Mouse (Mus musculus) layer of hippocampus, adult 2 months (tissue): Measurements from ENCODE around the gene Zfp386. TPM values are rescaled to one million over a fixed set of nuclear protein-coding genes. Genes with fewer than 3 reads are reported as not detected.

Experiments used
- DNase-seq, 2 experiments: peaks; one replicate each; pipeline ENCODE4 v3.0.0; 2022; ENCODE audit warnings: low spot score in 2 of 2
- H3K27ac ChIP-seq: fragments of 200-600 bp; 2 replicates; pipeline ENCODE4 v1.8.1; 2022
- H3K4me3 ChIP-seq: fragments of 200-600 bp; 2 replicates; pipeline ENCODE4 v1.8.1; 2022; ENCODE audit warnings: mild to moderate bottlenecking
- CTCF ChIP-seq: fragments of 200-600 bp; conservative IDR thresholded peaks from 2 replicates; pipeline ENCODE4 v1.8.1; 2022; ENCODE audit warnings: antibody characterized with exemption, mild to moderate bottlenecking, moderate library complexity
- total RNA-seq, 2 experiments: library from RNA; stranded (reverse); gene quantifications; 2 replicates each; pipeline ENCODE4 v1.2.3; 2021

Zfp386 gene
- total RNA-seq, 2 experiments from 2014 or later = 38.0 to 38.3 TPM

DNA sequence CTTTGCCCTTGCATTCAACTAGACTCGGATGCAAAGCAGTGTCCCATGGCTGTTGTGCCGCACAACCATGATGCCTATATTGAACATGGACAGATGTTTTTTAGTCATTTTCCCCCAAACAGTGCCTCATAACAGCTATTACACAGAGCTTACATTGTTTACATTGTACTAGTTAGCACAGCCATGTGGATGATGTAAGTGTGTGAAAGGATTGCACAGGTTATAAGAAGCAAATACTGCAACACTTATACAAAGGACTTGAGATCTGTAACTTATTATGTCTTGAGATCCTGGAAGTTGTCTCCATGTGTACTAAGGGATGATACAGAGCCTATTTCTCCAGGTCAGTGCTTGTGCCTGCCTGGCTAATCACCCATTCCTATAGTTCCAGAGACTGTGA lies 54.4 kb downstream of the Zfp386 start:
- no peak for DNase-seq
- H3K4me3 ChIP-seq = no peak overlapping the region
- no peak for TF ChIP-seq CTCF
- H3K27ac ChIP-seq = no peak overlapping the region

DNA sequence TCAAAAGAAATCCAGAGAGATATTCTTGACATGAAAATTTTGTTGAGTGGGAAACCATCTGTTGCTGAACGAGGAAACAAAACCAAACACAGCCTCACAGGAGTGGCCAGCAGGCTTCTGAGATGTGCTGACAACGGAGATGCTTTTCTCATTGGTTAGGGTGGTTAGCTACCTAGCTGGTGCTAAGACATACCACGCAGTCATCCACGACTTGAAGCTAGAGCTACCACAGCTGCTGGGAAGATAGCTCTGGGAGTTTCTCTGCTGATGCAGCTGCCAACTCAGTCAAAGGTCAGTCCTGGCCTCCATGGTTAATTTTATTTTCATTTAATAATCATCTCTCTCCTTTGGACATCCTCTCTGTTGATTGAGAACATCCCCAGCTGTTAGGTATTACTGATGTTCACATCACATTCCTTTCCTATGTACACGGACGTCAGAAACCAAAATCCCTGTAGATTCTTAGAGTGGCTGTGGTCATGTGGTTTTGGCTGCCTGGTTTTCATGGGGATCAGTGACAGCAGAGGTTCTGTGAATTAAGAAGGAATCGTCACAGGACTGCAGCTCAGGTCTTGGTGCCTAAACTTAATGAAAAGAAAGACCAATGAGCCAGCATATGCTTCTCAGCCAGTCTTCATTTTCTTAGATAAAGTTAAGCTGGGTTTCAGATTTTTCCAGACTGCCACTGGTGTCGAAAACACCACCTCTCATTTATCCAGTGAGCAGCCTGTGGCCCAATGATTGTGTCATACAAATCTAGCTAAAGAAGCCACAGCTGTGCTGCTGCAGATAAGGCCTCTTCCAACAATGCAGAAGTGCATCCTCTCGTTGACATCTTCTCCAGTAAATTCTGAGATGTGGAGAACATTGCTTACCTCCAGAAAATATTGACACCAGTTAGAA lies 62.2 kb downstream of the Zfp386 start:
- Histone ChIP-seq H3K27ac (no peak overlapping the region), H3K4me3 (no peak overlapping the region)
- no peak for TF ChIP-seq CTCF
- DNase-seq = no peak

DNA sequence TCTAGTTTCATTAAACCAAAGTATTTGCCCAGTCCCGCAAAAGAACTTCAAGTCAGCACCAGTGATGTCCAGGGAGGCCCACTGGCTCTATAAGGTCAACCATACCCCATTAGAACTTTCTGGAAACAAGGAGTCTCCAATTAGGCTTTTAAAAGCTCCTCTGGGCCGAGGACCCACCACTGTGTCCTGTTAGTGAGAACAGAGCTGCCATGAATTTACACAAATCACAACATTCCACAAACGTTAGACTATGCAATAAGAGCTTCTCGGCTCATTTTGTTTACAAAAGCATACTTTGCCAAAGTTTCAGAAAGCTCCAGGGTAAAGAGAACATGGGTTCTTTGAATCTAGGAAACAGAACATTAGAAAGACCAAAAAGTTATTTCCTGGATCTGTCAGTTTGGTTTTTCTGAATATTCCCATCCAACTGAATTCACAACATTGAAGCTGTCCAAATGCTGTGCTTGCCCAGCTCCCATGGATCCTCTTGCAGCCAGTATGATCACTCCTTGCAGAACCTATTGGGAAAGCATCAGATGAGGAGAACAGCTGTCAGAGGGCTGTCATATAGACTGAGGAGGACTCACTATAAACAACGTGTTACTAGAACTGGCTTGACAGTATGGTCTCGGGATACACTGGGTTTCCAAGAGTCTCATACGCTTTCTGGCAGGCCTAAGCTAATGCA lies 63.6 kb downstream of the Zfp386 start:
- DNase-seq = no peak
- no peak for TF ChIP-seq CTCF
- Histone ChIP-seq H3K27ac (no peak overlapping the region), H3K4me3 (no peak overlapping the region)

Other genes with a start within 250 kb of the Zfp386 start
- gene Vipr2, start 30.0 kb downstream of the Zfp386 start, total RNA-seq = 1 to 10 TPM in 1 of 2 experiments, under 1 TPM in 1; 0.76 to 1.3 TPM
- 10 to 100 TPM; 17.9 to 20.6 TPM for gene Wdr60, start 215.3 kb downstream of the Zfp386 start, total RNA-seq
- not detected for gene Gm11027, start 227.7 kb downstream of the Zfp386 start, total RNA-seq
- gene Esyt2, start 233.5 kb downstream of the Zfp386 start, total RNA-seq = 10 to 100 TPM; 61.2 to 73.0 TPM